Mouse (Mus musculus) kidney, embryonic 16.5 days (tissue): ENCODE measurements around the gene Ramp1. TPM values are rescaled to one million over a fixed set of nuclear protein-coding genes. Genes with fewer than 3 reads are reported as not detected.
A peak's percentile ranks its signal among the peaks of the same experiment; 100 is the strongest.

Experiments
- ATAC-seq: fragments of 200-750 bp; cut with Nextera tagmentation; 2 replicates; pipeline ENCODE4 v1.8.0; 2017; ENCODE audit warnings: moderate TSS enrichment; ENCODE audit not compliant: low FRiP score, low TSS enrichment
- H3K27ac ChIP-seq: fragments of 300-500 bp; sonication (generic); 2 replicates; pipeline ENCODE4 v1.5.1; 2014; ENCODE audit warnings: low read length
- H3K27me3 ChIP-seq: fragments of 300-500 bp; sonication (generic); 2 replicates; pipeline ENCODE4 v1.6.1; 2014; ENCODE audit warnings: low read length, control low read depth, mixed read lengths; ENCODE audit not compliant: insufficient read depth
- H3K36me3 ChIP-seq: fragments of 300-500 bp; sonication (generic); 2 replicates; pipeline ENCODE4 v1.6.1; 2014; ENCODE audit warnings: low read length, control low read depth, mixed read lengths; ENCODE audit not compliant: insufficient read depth
- H3K4me1 ChIP-seq: fragments of 300-500 bp; sonication (generic); 2 replicates; pipeline ENCODE4 v1.6.1; 2014; ENCODE audit warnings: low read length, control low read depth, mixed read lengths; ENCODE audit not compliant: insufficient read depth
- H3K4me2 ChIP-seq: fragments of 300-500 bp; sonication (generic); replicated peaks from 2 replicates; pipeline ENCODE4 v1.6.1; 2014; ENCODE audit warnings: low read depth, low read length
- H3K4me3 ChIP-seq: fragments of 300-500 bp; sonication (generic); 2 replicates; pipeline ENCODE4 v1.5.1; 2014; ENCODE audit warnings: mild to moderate bottlenecking, low read length
- H3K9ac ChIP-seq: fragments of 300-500 bp; sonication (generic); replicated peaks from 2 replicates; pipeline ENCODE4 v1.6.1; 2014; ENCODE audit warnings: low read length
- H3K9me3 ChIP-seq: fragments of 300-500 bp; sonication (generic); 2 replicates; pipeline ENCODE4 v1.6.1; 2016; ENCODE audit warnings: low read length, control low read depth
- WGBS: fragments of 180-500 bp; shearing (Covaris S2); extraction: QIAGEN DNeasy Blood & Tissue Kit; methylation state at CpG from one replicate; pipeline ENCODE4 v1.1.7; 2014; 5-methylcytosine and 5-hydroxymethylcytosine counted together
- polyA plus RNA-seq: library from polyadenylated mRNA; unstranded; fragments of >200 nt; fragmentation: Nextera tagmentation; extraction: Ambion mirVana; gene quantifications from 2 replicates; pipeline ENCODE4 v1.2.1, GENCODE M21; 2015

The Ramp1 gene
- polyA plus RNA-seq, 1 experiment from 2014 or later, result 2.2 TPM

GRCm38 (mm10) chr1:91248970-91249369 is 69.3 kb downstream of the Ramp1 start:
- no peak overlapping the region for H3K4me3 ChIP-seq
- no peaks in the 10 kb centered on the region for H3K27me3 ChIP-seq
- H3K9me3 ChIP-seq, result no peaks in the 10 kb centered on the region
- H3K27ac ChIP-seq, result no peak overlapping the region
- peak overlapping the region; percentile 78 for H3K4me2 ChIP-seq
- WGBS, result 48% methylated on average over 4 of the region's 4 CpGs
- H3K4me1 ChIP-seq, result peaks cover 18% of the 10 kb centered on the region
- no peak for ATAC-seq
- H3K9ac ChIP-seq, result peak overlapping the region; percentile 79; the same call in 1 of the 2 replicates
- no peaks in the 10 kb centered on the region for H3K36me3 ChIP-seq

- WGBS, result under 1% methylated on average over 43 of the region's 43 CpGs
- peak within 1 kb of the TSS; percentile 87 for H3K27ac ChIP-seq
Measured at GRCm38 (mm10) chr1:91249564-91250414, 70.2 kb downstream of the Ramp1 start, which contains the start of gene Ube2f. TSS of gene Ube2f (plus strand) at chr1:91250304.

GRCm38 (mm10) chr1:91250415-91251147 is 71.0 kb downstream of the Ramp1 start:
- peaks cover 18% of the 10 kb centered on the region for H3K4me1 ChIP-seq
- H3K36me3 ChIP-seq, result 0 out of 2 replicates have a peak, but pooled peaks cover 3% of the 10 kb centered on the region
- peak overlapping the region; percentile 95 for H3K4me3 ChIP-seq
- H3K27me3 ChIP-seq, result no peaks in the 10 kb centered on the region
- ATAC-seq, result peak; percentile 58
- H3K9me3 ChIP-seq, result no peaks in the 10 kb centered on the region
- under 1% methylated on average over 57 of the region's 70 CpGs for WGBS
- H3K4me2 ChIP-seq, result peak overlapping the region; percentile 82
- peak overlapping the region; percentile 75 for H3K27ac ChIP-seq
- H3K9ac ChIP-seq, result peak overlapping the region; percentile 95

More at GRCm38 (mm10) chr1:91249564-91250414, 70.2 kb downstream of the Ramp1 start, which contains the start of gene Ube2f:
- H3K36me3 ChIP-seq, result 0 out of 2 replicates have a peak, but pooled peaks cover 3% of the 10 kb centered on the region
- peak within 1 kb of the TSS; percentile 95 for H3K4me3 ChIP-seq
- H3K9me3 ChIP-seq, result no peaks in the 10 kb centered on the region
- peak within 1 kb of the TSS; percentile 82 for H3K4me2 ChIP-seq
- peak; percentile 99 for ATAC-seq
- no peaks in the 10 kb centered on the region for H3K27me3 ChIP-seq
- peaks cover 18% of the 10 kb centered on the region for H3K4me1 ChIP-seq
- peak within 1 kb of the TSS; percentile 95 for H3K9ac ChIP-seq

GRCm38 (mm10) chr1:91251148-91251650 is 71.6 kb downstream of the Ramp1 start:
- Histone ChIP-seq H3K4me2 (peak overlapping the region; percentile 82), H3K36me3 (0 out of 2 replicates have a peak, but pooled peaks cover 3% of the 10 kb centered on the region), H3K4me1 (peaks cover 18% of the 10 kb centered on the region), H3K27ac (0 out of 2 replicates have a peak overlapping the region, but pooled peaks have one; percentile 2), H3K9me3 (no peaks in the 10 kb centered on the region), H3K4me3 (peak overlapping the region; percentile 95), H3K9ac (peak overlapping the region; percentile 95), H3K27me3 (no peaks in the 10 kb centered on the region)
- WGBS, result 39% methylated on average over 5 of the region's 5 CpGs
- ATAC-seq, result no peak

GRCm38 (mm10) chr1:91251927-91252326 is 72.3 kb downstream of the Ramp1 start:
- 61% methylated on average over 8 of the region's 8 CpGs for WGBS
- H3K4me2 ChIP-seq, result no peak overlapping the region
- H3K4me1 ChIP-seq, result peaks cover 18% of the 10 kb centered on the region
- no peak; the same call in 1 of the 2 replicates for ATAC-seq
- no peaks in the 10 kb centered on the region for H3K9me3 ChIP-seq
- no peak overlapping the region for H3K9ac ChIP-seq
- H3K4me3 ChIP-seq, result no peak overlapping the region
- H3K36me3 ChIP-seq, result 0 out of 2 replicates have a peak, but pooled peaks cover 3% of the 10 kb centered on the region
- no peak overlapping the region for H3K27ac ChIP-seq
- H3K27me3 ChIP-seq, result no peaks in the 10 kb centered on the region

GRCm38 (mm10) chr1:91257918-91258317 is 78.3 kb downstream of the Ramp1 start:
- no peaks in the 10 kb centered on the region for H3K4me1 ChIP-seq
- 0 out of 2 replicates have a peak, but pooled peaks cover 3% of the 10 kb centered on the region for H3K36me3 ChIP-seq
- H3K27ac ChIP-seq, result no peak overlapping the region
- no peaks in the 10 kb centered on the region for H3K9me3 ChIP-seq
- H3K9ac ChIP-seq, result no peak overlapping the region
- no peak for ATAC-seq
- H3K4me2 ChIP-seq, result no peak overlapping the region
- no peak overlapping the region for H3K4me3 ChIP-seq
- no peaks in the 10 kb centered on the region for H3K27me3 ChIP-seq

GRCm38 (mm10) chr1:91259794-91260193 is 80.2 kb downstream of the Ramp1 start:
- Histone ChIP-seq H3K27ac (no peak overlapping the region), H3K4me1 (no peaks in the 10 kb centered on the region), H3K27me3 (no peaks in the 10 kb centered on the region), H3K9ac (no peak overlapping the region), H3K4me3 (no peak overlapping the region), H3K36me3 (no peaks in the 10 kb centered on the region), H3K4me2 (no peak overlapping the region), H3K9me3 (no peaks in the 10 kb centered on the region)
- WGBS, result 90% methylated on average over 5 of the region's 5 CpGs
- ATAC-seq, result no peak

GRCm38 (mm10) chr1:91262508-91262907 is 82.9 kb downstream of the Ramp1 start:
- Histone ChIP-seq H3K9me3 (no peaks in the 10 kb centered on the region), H3K4me3 (no peak overlapping the region), H3K27me3 (no peaks in the 10 kb centered on the region), H3K36me3 (peaks cover 9% of the 10 kb centered on the region; the same call in 1 of the 2 replicates), H3K9ac (no peak overlapping the region), H3K4me1 (no peaks in the 10 kb centered on the region), H3K4me2 (no peak overlapping the region), H3K27ac (no peak overlapping the region)
- no peak for ATAC-seq
- 89% methylated on average over 7 of the region's 7 CpGs for WGBS

- 86% methylated on average over 2 of the region's 2 CpGs for WGBS
- H3K9me3 ChIP-seq, result no peaks in the 10 kb centered on the region
- H3K4me2 ChIP-seq, result no peak overlapping the region
- no peak for ATAC-seq
- H3K27me3 ChIP-seq, result no peaks in the 10 kb centered on the region
- H3K9ac ChIP-seq, result no peak overlapping the region
- H3K4me3 ChIP-seq, result no peak overlapping the region
- H3K27ac ChIP-seq, result no peak overlapping the region
- H3K36me3 ChIP-seq, result peaks cover 8% of the 10 kb centered on the region
- H3K4me1 ChIP-seq, result no peaks in the 10 kb centered on the region
Measured at GRCm38 (mm10) chr1:91272260-91272659, 92.6 kb downstream of the Ramp1 start.
